Mouse (Mus musculus): ENCODE results near the gene Catsperg1. TPM values are rescaled to one million over a fixed set of nuclear protein-coding genes. Genes with fewer than 3 reads are reported as not detected.
"Not testable (repeated sequence)": the region's sequence is repeated elsewhere in the genome, so short reads cannot be mapped to it uniquely, and the experiment has no call there.

Gene Catsperg1
- polyA plus RNA-seq, 1 experiment from 2014 or later: 2.5 TPM

DNA sequence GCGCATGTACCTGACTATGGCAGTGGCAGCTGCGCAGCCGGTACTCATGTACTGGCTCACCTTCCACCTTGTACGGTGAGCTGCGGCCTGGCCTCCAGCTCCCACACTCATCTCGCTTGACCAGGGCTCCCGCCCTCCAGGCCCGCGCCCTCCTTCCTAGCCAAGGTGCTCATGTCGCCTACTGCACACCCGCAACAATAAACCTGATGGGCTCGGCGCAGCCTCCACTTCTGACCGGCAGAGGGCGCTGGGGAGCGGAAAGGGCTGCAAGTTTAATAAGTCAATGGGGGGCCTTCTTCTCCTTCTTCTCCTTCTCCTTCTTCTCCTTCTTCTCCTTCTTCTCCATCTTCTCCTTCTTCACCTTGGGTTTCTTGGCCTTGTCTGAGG, 33.5 kb upstream of the Catsperg1 start:
- no peak overlapping the region for H3K27ac ChIP-seq (ENCODE audit: low read depth, low read length)
- peaks cover 20% of the 10 kb centered on the region for H3K27me3 ChIP-seq (replicated peaks; ENCODE audit: control insufficient read depth, insufficient read depth, low read length)
- no peaks in the 10 kb centered on the region for H3K9me3 ChIP-seq (ENCODE audit: control insufficient read depth, low read length)
- H3K4me1 ChIP-seq (ENCODE audit: control insufficient read depth, insufficient read depth, low read depth, low read length): no peaks in the 10 kb centered on the region
- H3K4me3 ChIP-seq (ENCODE audit: low read length): peak overlapping the region; percentile 22
- H3K9ac ChIP-seq (ENCODE audit: low read depth, low read length): no peak overlapping the region
- 27% methylated on average over 16 of the region's 16 CpGs for WGBS
- no peak for ATAC-seq
- peaks cover 9% of the 10 kb centered on the region; the same call in 1 of the 2 replicates for H3K36me3 ChIP-seq (ENCODE audit: control insufficient read depth, insufficient read depth, low read length)
- peak overlapping the region; percentile 47 for H3K4me2 ChIP-seq (ENCODE audit: low read length)

- no peaks in the 10 kb centered on the region for H3K9me3 ChIP-seq (ENCODE audit: control insufficient read depth, low read length)
- H3K4me3 ChIP-seq (ENCODE audit: low read length): no peak overlapping the region
- no peak overlapping the region for H3K9ac ChIP-seq (ENCODE audit: low read depth, low read length)
- no peaks in the 10 kb centered on the region for H3K4me1 ChIP-seq (ENCODE audit: control insufficient read depth, insufficient read depth, low read depth, low read length)
- H3K27ac ChIP-seq (ENCODE audit: low read depth, low read length): no peak overlapping the region
- 86% methylated on average over 21 of the region's 21 CpGs for WGBS
- peaks cover 9% of the 10 kb centered on the region; the same call in 1 of the 2 replicates for H3K36me3 ChIP-seq (ENCODE audit: control insufficient read depth, insufficient read depth, low read length)
- no peak overlapping the region for H3K4me2 ChIP-seq (ENCODE audit: low read length)
- ATAC-seq: no peak
- peaks cover 20% of the 10 kb centered on the region for H3K27me3 ChIP-seq (replicated peaks; ENCODE audit: control insufficient read depth, insufficient read depth, low read length)
Observed at GRCm38 (mm10) chr7:29246619-29247313, 32.9 kb upstream of the Catsperg1 start.

DNA sequence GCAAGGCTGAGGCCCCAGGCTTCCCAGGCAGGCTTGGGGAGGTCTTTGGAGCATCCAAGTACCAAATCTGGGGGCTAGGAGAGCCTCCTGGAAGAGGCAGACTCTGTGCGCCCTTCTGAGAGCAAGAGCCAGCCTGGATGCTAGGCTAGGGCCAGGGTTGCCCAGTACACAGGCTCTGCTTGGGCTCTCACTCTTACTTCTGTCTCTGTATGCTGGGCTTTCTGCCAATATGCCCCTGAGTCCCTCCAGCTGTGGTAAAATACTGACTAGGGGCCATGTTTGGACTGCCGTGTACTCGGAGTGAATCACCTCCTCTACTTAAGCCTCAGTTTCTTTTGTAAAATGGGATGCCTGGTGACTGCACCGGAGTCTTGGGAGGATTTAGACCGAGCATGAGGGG, 32.2 kb upstream of the Catsperg1 start:
- H3K9me3 ChIP-seq (ENCODE audit: control insufficient read depth, low read length): no peaks in the 10 kb centered on the region
- H3K4me1 ChIP-seq (ENCODE audit: control insufficient read depth, insufficient read depth, low read depth, low read length): no peaks in the 10 kb centered on the region
- H3K9ac ChIP-seq (ENCODE audit: low read depth, low read length): no peak overlapping the region
- no peak overlapping the region for H3K4me2 ChIP-seq (ENCODE audit: low read length)
- ATAC-seq: no peak
- no peak overlapping the region for H3K4me3 ChIP-seq (ENCODE audit: low read length)
- 87% methylated on average over 5 of the region's 5 CpGs for WGBS
- no peak overlapping the region for H3K27ac ChIP-seq (ENCODE audit: low read depth, low read length)
- H3K27me3 ChIP-seq (replicated peaks; ENCODE audit: control insufficient read depth, insufficient read depth, low read length): peaks cover 20% of the 10 kb centered on the region
- H3K36me3 ChIP-seq (ENCODE audit: control insufficient read depth, insufficient read depth, low read length): peaks cover 9% of the 10 kb centered on the region; the same call in 1 of the 2 replicates

- no peak overlapping the region for H3K9ac ChIP-seq (ENCODE audit: low read depth, low read length)
- H3K4me1 ChIP-seq (ENCODE audit: control insufficient read depth, insufficient read depth, low read depth, low read length): no peaks in the 10 kb centered on the region
- no peak overlapping the region for H3K4me3 ChIP-seq (ENCODE audit: low read length)
- no peaks in the 10 kb centered on the region for H3K9me3 ChIP-seq (ENCODE audit: control insufficient read depth, low read length)
- H3K4me2 ChIP-seq (ENCODE audit: low read length): no peak overlapping the region
- no peak overlapping the region for H3K27ac ChIP-seq (ENCODE audit: low read depth, low read length)
- peaks cover 9% of the 10 kb centered on the region; the same call in 1 of the 2 replicates for H3K36me3 ChIP-seq (ENCODE audit: control insufficient read depth, insufficient read depth, low read length)
- WGBS: 88% methylated on average over 7 of the region's 7 CpGs
- ATAC-seq: no peak
- H3K27me3 ChIP-seq (replicated peaks; ENCODE audit: control insufficient read depth, insufficient read depth, low read length): peaks cover 20% of the 10 kb centered on the region
Observed at GRCm38 (mm10) chr7:29244732-29245416, 31.0 kb upstream of the Catsperg1 start.

- Histone ChIP-seq H3K4me1 (ENCODE audit: control insufficient read depth, insufficient read depth, low read depth, low read length) (peaks cover 9% of the 10 kb centered on the region), H3K9me3 (ENCODE audit: control insufficient read depth, low read length) (no peaks in the 10 kb centered on the region), H3K27me3 (replicated peaks; ENCODE audit: control insufficient read depth, insufficient read depth, low read length) (peaks cover 4% of the 10 kb centered on the region), H3K4me2 (ENCODE audit: low read length) (peak within 1 kb of the TSS; percentile 91), H3K4me3 (ENCODE audit: low read length) (peak within 1 kb of the TSS; percentile 80), H3K36me3 (ENCODE audit: control insufficient read depth, insufficient read depth, low read length) (no peaks in the 10 kb centered on the region), H3K27ac (ENCODE audit: low read depth, low read length) (peak within 1 kb of the TSS; percentile 89), H3K9ac (ENCODE audit: low read depth, low read length) (peak within 1 kb of the TSS; percentile 81)
- ATAC-seq: peak; percentile 98
- WGBS: under 1% methylated on average over 60 of the region's 60 CpGs
Observed at GRCm38 (mm10) chr7:29238019-29238967, 24.5 kb upstream of the Catsperg1 start, which contains the start of gene Yif1b. TSS of gene Yif1b (plus strand) at chr7:29238329.

- Histone ChIP-seq H3K4me3 (ENCODE audit: low read length) (peak overlapping the region; percentile 80), H3K9ac (ENCODE audit: low read depth, low read length) (peak overlapping the region; percentile 68), H3K4me2 (ENCODE audit: low read length) (peak overlapping the region; percentile 91), H3K27ac (ENCODE audit: low read depth, low read length) (peak overlapping the region; percentile 89)
- H3K36me3 ChIP-seq (ENCODE audit: control insufficient read depth, insufficient read depth, low read length); H3K9me3 ChIP-seq (ENCODE audit: control insufficient read depth, low read length); H3K27me3 ChIP-seq (replicated peaks; ENCODE audit: control insufficient read depth, insufficient read depth, low read length); H3K4me1 ChIP-seq (ENCODE audit: control insufficient read depth, insufficient read depth, low read depth, low read length): not testable (repeated sequence)
- 28% methylated on average over 6 of the region's 6 CpGs for WGBS
- peak; percentile 9; the same call in 1 of the 2 replicates for ATAC-seq
Observed at GRCm38 (mm10) chr7:29237596-29237995, 23.8 kb upstream of the Catsperg1 start.

GRCm38 (mm10) chr7:29236593-29236992, 22.8 kb upstream of the Catsperg1 start:
- H3K9ac ChIP-seq (ENCODE audit: low read depth, low read length): no peak overlapping the region
- no peak overlapping the region for H3K4me2 ChIP-seq (ENCODE audit: low read length)
- no peaks in the 10 kb centered on the region for H3K9me3 ChIP-seq (ENCODE audit: control insufficient read depth, low read length)
- peaks cover 16% of the 10 kb centered on the region for H3K4me1 ChIP-seq (ENCODE audit: control insufficient read depth, insufficient read depth, low read depth, low read length)
- no peaks in the 10 kb centered on the region for H3K36me3 ChIP-seq (ENCODE audit: control insufficient read depth, insufficient read depth, low read length)
- H3K27ac ChIP-seq (ENCODE audit: low read depth, low read length): no peak overlapping the region
- WGBS: 89% methylated on average over 4 of the region's 4 CpGs
- no peak for ATAC-seq
- H3K4me3 ChIP-seq (ENCODE audit: low read length): no peak overlapping the region
- H3K27me3 ChIP-seq (replicated peaks; ENCODE audit: control insufficient read depth, insufficient read depth, low read length): peaks cover 9% of the 10 kb centered on the region

DNA sequence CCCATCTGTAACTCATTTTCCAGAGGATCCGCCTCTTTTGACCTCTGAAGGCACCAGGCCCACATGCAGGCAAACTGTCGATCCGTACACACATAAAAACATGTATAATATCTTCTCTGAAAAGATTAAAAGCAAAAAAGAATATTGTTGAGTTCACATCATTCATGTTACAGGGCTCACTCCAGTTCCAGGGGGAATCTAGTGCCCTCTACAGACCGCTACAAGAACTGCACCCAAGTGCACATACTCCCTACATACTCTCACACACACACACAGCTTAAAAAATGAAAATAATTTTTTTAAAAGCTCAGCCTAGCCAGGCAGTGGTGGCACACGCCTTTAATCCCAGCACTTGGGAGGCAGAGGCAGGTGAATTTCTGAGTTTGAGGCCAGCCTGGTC, 20.8 kb upstream of the Catsperg1 start:
- WGBS: 84% methylated on average over 5 of the region's 5 CpGs
- H3K4me2 ChIP-seq (ENCODE audit: low read length): no peak overlapping the region
- peaks cover 16% of the 10 kb centered on the region for H3K4me1 ChIP-seq (ENCODE audit: control insufficient read depth, insufficient read depth, low read depth, low read length)
- H3K4me3 ChIP-seq (ENCODE audit: low read length): no peak overlapping the region
- H3K27me3 ChIP-seq (replicated peaks; ENCODE audit: control insufficient read depth, insufficient read depth, low read length): peaks cover 15% of the 10 kb centered on the region
- no peak overlapping the region for H3K27ac ChIP-seq (ENCODE audit: low read depth, low read length)
- H3K9ac ChIP-seq (ENCODE audit: low read depth, low read length): no peak overlapping the region
- no peak for ATAC-seq
- no peaks in the 10 kb centered on the region for H3K36me3 ChIP-seq (ENCODE audit: control insufficient read depth, insufficient read depth, low read length)
- H3K9me3 ChIP-seq (ENCODE audit: control insufficient read depth, low read length): no peaks in the 10 kb centered on the region

All from hindbrain, embryonic 16.5 days (tissue).